15 mouse cellular contexts compared by ENCODE assay signal in genomic region chr19:23162877-23163276, GRCm38 (mm10). TPM values are rescaled to one million over a fixed set of nuclear protein-coding genes. Genes with fewer than 3 reads are reported as not detected.
DNase-seq lines count a peak whose midpoint lies in the region; ATAC-seq and TF ChIP-seq lines count a peak whose summit lies in the region.
"Had no signal": no experiment of that assay in that cellular context is flagged by ENCODE, and none has a peak within 500 bp of the region (broad histone marks: within the 10 kb centered on the region; RNA-seq: fewer than 3 reads in every experiment).

No protein-coding gene starts in this region.

- no peak for TF ChIP-seq CTCF in heart, postnatal 0 days (IDR thresholded peaks at IDR 0.05; ENCODE audit: low read depth)
- TF ChIP-seq CTCF in layer of hippocampus, adult 2 months (conservative IDR thresholded peaks at IDR 0.05): no peak
- no peak for TF ChIP-seq CTCF in hindbrain, postnatal 0 days (IDR thresholded peaks at IDR 0.05; ENCODE audit: low read depth)

- H3K27me3 ChIP-seq in heart, postnatal 0 days (ENCODE audit: control insufficient read depth, insufficient read depth, low read length): no peaks in the 10 kb centered on the region
- H3K27me3 ChIP-seq in heart, embryonic 10.5 days (ENCODE audit: insufficient read depth, poor library complexity, severe bottlenecking): no peaks in the 10 kb centered on the region
- H3K27me3 ChIP-seq in hindbrain, postnatal 0 days (ENCODE audit: insufficient read depth, low read length): no peaks in the 10 kb centered on the region
- H3K27me3 ChIP-seq: CH12.LX; heart, embryonic 15.5 days; limb, embryonic 12.5 days had no signal

- peak; percentile 28 for DNase-seq in cerebellum, adult 11-12 months
- DNase-seq in cerebellum, adult 8-10 months: no peak
- DNase-seq in heart, postnatal 0 days (ENCODE audit: low spot score): no peak
- no peak for DNase-seq in heart, embryonic 10.5 days (ENCODE audit: low spot score)
- no peak for DNase-seq in layer of hippocampus, adult 2 months (ENCODE audit: low spot score in 2 of 2)
- no peak for DNase-seq in layer of hippocampus, adult 8-10 months (ENCODE audit: low spot score in 2 of 2)
- DNase-seq in hindbrain, postnatal 0 days (ENCODE audit: low spot score): no peak
- no peak for DNase-seq in right cerebral cortex, postnatal 25 days
- DNase-seq: cerebellum, postnatal 14 days; thymus, postnatal 14 days had no signal

- no peaks in the 10 kb centered on the region for H3K9me3 ChIP-seq in heart, postnatal 0 days (replicated peaks; ENCODE audit: control insufficient read depth, low read length)
- H3K9me3 ChIP-seq in heart, embryonic 10.5 days: no peaks in the 10 kb centered on the region
- no peaks in the 10 kb centered on the region for H3K9me3 ChIP-seq in hindbrain, postnatal 0 days (ENCODE audit: low read length)
- H3K9me3 ChIP-seq: heart, embryonic 15.5 days; limb, embryonic 12.5 days had no signal

- peak; percentile 20; the same call in 1 of the 2 replicates for ATAC-seq in heart, postnatal 0 days (ENCODE audit: insufficient read depth, low read depth)
- peak; percentile 27 for ATAC-seq in hindbrain, postnatal 0 days

- peaks cover 13% of the 10 kb centered on the region; the same call in 1 of the 2 replicates for H3K4me1 ChIP-seq in heart, postnatal 0 days (ENCODE audit: control insufficient read depth, insufficient read depth)
- peaks cover 15% of the 10 kb centered on the region for H3K4me1 ChIP-seq in heart, embryonic 10.5 days
- no peaks in the 10 kb centered on the region; the same call in 1 of the 2 replicates for H3K4me1 ChIP-seq in hindbrain, postnatal 0 days (ENCODE audit: insufficient read depth, low read length)

- peaks cover 16% of the 10 kb centered on the region for H3K36me3 ChIP-seq in heart, postnatal 0 days (replicated peaks; ENCODE audit: control insufficient read depth, insufficient read depth, low read length)
- no peaks in the 10 kb centered on the region for H3K36me3 ChIP-seq in heart, embryonic 10.5 days
- no peaks in the 10 kb centered on the region for H3K36me3 ChIP-seq in hindbrain, postnatal 0 days (ENCODE audit: insufficient read depth, low read length)
- H3K36me3 ChIP-seq: heart, embryonic 15.5 days; limb, embryonic 12.5 days had no signal

- WGBS in heart, postnatal 0 days: 46% methylated on average over 6 of the region's 6 CpGs
- WGBS in heart, embryonic 10.5 days: 68% methylated on average over 6 of the region's 6 CpGs
- 76% methylated on average over 6 of the region's 6 CpGs for WGBS in hindbrain, postnatal 0 days

- H3K4me2 ChIP-seq in heart, postnatal 0 days (ENCODE audit: low read depth, low read length): no peak overlapping the region
- H3K4me2 ChIP-seq in hindbrain, postnatal 0 days (ENCODE audit: low read depth, low read length): no peak overlapping the region
- H3K4me2 ChIP-seq: heart, embryonic 15.5 days; limb, embryonic 12.5 days; midbrain, embryonic 11.5 days had no signal

- no peak overlapping the region for H3K4me3 ChIP-seq in heart, postnatal 0 days (ENCODE audit: low read depth, low read length)
- no peak overlapping the region for H3K4me3 ChIP-seq in heart, embryonic 10.5 days
- H3K4me3 ChIP-seq in layer of hippocampus, adult 2 months: no peak overlapping the region; the same call in 1 of the 2 replicates
- H3K4me3 ChIP-seq in hindbrain, postnatal 0 days (ENCODE audit: low read length): no peak overlapping the region
- H3K4me3 ChIP-seq: heart, embryonic 15.5 days; limb, embryonic 12.5 days had no signal

- H3K27ac ChIP-seq in heart, postnatal 0 days (ENCODE audit: low read depth): no peak overlapping the region
- no peak overlapping the region for H3K27ac ChIP-seq in heart, embryonic 10.5 days
- H3K27ac ChIP-seq in layer of hippocampus, adult 2 months: peak overlapping the region; percentile 77
- no peak overlapping the region for H3K27ac ChIP-seq in hindbrain, postnatal 0 days
- H3K27ac ChIP-seq: heart, embryonic 15.5 days; limb, embryonic 12.5 days; liver, embryonic 14.5 days had no signal

- no peak overlapping the region for H3K9ac ChIP-seq in heart, postnatal 0 days (replicated peaks; ENCODE audit: low read depth, low read length)
- H3K9ac ChIP-seq in hindbrain, postnatal 0 days (replicated peaks; ENCODE audit: low read length): no peak overlapping the region
- H3K9ac ChIP-seq: heart, embryonic 15.5 days; limb, embryonic 12.5 days; liver, embryonic 14.5 days had no signal

- TF ChIP-seq EP300 in heart, postnatal 0 days (IDR thresholded peaks at IDR 0.05; ENCODE audit: low read depth): no peak

RNA-seq across cellular contexts. Expression of gene Klf9, which starts 21.9 kb away (rescaled TPM):
- total RNA-seq in heart, postnatal 0 days (2014; rRNA removed; ENCODE audit: low replicate concordance): 35.1 and 71.5 TPM in 2 replicates
- 14.4 and 16.5 TPM in 2 replicates for polyA plus RNA-seq in heart, postnatal 0 days (2015; fragmentation: Nextera tagmentation; extraction: Ambion mirVana)
- polyA plus RNA-seq in heart, embryonic 10.5 days (2016; fragmentation: Nextera tagmentation; extraction: Ambion mirVana): 1.4 and 1.6 TPM in 2 replicates
- 100 to 1,000 TPM; 176 to 178 TPM for total RNA-seq in layer of hippocampus, adult 2 months (2021)
- total RNA-seq in layer of hippocampus, adult 8-10 months (2022): 100 to 1,000 TPM; 136 to 156 (median 140) TPM
- 19.1 and 20.1 TPM in 2 replicates for total RNA-seq in hindbrain, postnatal 0 days (2014; rRNA removed)
- polyA plus RNA-seq in hindbrain, postnatal 0 days (2015; fragmentation: Nextera tagmentation; extraction: Ambion mirVana): 9.5 and 10.5 TPM in 2 replicates
- total RNA-seq: CH12.LX had no signal
